Mouse (Mus musculus): ENCODE measurements around the gene Smim7.

Gene Smim7

DNA sequence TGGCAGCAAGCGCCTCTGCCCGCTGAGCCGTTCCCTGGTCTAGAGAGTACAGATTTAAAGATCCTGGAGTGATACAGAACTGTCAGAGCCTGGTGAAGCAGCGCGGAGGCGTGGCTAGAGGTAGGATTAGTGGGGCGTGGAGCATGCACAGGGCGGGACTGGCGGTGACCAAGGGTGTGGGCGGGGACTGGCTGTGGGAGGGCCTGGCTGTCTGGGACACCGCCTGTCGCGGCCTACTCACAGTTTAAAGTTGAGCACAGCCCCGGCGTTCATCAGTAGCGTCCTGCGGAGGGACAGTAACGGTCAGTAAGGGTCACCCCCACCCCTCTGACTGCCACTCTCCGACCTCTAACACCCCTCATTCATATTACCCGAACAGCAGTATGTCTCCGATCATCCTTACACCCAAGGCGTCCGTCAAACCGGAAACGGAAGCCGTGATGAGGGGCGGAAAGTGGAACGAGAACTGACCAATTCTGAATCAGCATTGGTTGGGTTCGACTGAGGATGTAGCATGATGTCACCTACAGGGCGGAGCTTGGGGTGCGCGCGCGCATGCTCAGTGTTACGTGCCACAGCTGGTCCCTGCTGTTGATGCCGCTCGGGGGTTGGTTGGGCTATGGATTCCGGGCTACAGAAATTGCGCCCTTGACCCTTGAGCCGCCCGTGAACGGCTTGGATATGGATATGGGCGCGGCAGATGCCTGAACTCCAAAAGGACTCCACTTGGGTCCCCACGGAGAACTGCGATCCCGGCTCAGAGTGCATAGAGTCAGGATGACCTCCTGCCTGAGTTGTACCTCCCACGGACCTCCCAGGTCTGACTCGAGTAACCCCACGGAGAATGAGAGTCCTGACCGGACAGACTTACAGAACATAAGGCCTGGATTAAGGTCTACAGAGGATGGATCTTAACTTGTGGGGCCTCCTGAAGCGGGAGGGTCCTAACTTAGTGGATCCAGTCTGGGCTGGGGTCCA is at the start of gene Smim7:
TSS of gene Smim7 (minus strand) at position 456 of the 978 bp plus-strand sequence.
- peak; percentile 98 for DNase-seq

GRCm38 (mm10) chr8:72590198-72590597 is 19.3 kb upstream of the Smim7 start:
- peak; percentile 63 for DNase-seq

- DNase-seq = no peak
These were observed 18.4 kb upstream of the Smim7 start for GRCm38 (mm10) chr8:72589286-72589685.

DNA sequence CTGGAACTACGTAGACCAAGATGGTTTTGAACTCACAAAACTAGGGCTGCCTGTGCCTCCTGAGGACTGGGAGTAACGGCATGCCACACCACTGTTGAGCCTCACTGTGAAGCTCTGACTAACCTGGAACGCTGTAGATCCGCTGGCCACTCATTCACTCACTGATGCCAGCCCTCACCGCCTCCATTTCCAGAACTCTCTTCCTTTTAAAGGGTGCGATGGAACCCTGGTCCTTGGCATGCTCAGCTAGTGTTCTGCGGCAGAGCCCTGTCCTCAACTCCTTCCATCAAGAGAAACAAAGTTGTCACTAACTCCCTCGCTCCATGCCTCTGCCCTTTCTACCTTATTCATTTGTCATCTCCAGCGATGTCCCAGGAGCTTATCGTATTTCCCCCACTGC is 18.0 kb upstream of the Smim7 start:
- DNase-seq = no peak

DNA sequence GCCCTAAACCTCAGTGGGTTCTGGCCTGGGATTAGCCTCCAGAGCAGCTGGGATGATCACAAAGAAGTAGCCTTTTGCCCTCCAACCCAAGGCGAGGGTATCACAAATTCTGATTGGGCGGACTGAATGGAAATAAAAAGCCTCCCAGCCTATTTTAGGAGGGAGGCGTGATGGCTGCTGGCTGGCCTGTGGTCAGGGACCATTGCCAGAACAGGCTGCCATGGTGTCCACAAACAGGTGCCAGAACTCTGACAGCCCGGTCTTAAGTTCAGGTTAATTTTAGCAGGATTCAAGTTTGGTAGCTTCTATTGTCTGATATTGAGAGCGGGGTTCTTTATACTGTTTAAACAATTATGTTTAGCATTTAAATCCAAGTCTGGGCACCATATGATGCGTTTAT is 16.9 kb upstream of the Smim7 start:
- DNase-seq = no peak

DNA sequence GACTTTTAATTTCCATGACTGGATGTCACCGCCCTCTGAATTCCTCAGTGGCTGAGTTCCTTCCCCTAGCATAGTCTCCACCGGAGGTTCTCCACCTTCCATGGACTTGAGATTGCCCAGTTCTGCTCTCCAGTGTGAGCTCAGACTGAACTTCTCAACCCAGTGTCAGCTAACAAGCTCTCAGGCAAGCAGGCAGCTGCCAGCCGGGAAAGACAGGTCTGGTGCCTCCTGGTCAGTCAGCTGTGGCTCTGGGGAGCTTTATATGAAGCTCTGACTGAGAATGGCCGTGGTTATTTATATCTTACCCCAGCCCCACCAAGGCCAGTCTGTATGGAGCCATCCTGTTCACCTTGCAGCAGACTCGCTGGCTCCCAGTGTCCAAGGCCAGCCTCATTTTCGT is 13.5 kb upstream of the Smim7 start:
- no peak for DNase-seq

- DNase-seq = peak; percentile 35
These were observed 12.3 kb upstream of the Smim7 start for GRCm38 (mm10) chr8:72583056-72583771.

GRCm38 (mm10) chr8:72579374-72579773 is 8.5 kb upstream of the Smim7 start:
- DNase-seq = no peak

- peak; percentile 27 for DNase-seq
These were observed 7.1 kb upstream of the Smim7 start for GRCm38 (mm10) chr8:72577941-72578340.

DNA sequence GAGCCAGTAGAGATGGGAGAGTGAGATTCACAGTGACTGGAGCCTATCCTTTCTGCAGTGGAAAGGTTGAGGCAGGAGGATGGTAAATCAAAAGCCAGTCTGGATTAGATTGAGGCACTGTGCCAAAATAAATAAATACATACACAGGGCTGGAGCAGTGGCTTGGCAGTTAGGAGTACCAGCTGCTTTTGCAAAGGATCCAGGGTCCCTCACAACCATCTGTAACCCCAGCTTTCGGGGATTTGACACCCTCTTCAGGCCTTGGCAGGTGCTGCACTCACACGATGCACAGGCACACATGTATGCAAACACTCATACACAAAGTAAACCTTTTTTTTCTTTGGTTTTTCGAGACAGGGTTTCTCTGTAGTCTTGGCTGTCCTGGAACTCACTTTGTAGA is 6.4 kb upstream of the Smim7 start:
- DNase-seq = no peak

DNA sequence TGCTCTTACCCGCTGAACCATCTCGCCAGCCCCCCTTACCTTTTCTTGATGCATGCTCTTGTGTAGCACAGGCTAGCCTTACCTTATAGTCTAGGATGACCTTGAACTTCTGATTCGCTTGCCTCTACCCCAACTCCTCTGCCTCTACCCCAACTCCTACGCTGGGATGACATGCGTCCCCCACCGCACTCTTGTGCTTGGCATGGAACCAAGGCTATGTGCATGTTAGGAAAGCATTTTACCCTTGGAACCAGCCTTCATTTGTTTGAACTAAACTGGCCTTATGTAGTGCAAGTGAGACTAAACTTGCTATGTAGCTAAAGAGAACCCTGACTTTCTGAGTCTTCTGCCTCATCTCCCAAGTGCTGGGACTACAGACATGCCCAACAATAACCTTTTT is 5.0 kb upstream of the Smim7 start:
- no peak for DNase-seq

GRCm38 (mm10) chr8:72573450-72573849 is 2.6 kb upstream of the Smim7 start:
- DNase-seq = no peak

DNA sequence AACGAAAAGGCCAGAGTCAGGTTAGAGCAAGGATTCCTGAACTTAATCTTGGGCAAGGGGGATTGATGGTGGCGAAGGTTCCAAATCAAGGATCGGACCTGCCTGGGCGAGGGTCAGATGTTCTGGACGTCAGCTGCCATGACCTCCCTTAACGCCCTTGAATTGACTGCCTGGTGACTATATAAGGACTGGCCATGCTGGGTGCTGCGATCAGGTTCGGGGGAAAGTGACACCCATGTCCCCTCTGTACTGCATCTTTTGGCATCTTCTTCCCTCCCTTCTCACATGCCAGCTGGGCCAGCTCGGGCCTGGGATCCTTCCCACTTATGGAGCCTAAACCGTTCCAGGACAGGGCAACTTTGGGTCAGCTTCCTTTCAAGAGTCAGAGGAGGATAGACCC is 1.6 kb upstream of the Smim7 start:
- DNase-seq = no peak

DNA sequence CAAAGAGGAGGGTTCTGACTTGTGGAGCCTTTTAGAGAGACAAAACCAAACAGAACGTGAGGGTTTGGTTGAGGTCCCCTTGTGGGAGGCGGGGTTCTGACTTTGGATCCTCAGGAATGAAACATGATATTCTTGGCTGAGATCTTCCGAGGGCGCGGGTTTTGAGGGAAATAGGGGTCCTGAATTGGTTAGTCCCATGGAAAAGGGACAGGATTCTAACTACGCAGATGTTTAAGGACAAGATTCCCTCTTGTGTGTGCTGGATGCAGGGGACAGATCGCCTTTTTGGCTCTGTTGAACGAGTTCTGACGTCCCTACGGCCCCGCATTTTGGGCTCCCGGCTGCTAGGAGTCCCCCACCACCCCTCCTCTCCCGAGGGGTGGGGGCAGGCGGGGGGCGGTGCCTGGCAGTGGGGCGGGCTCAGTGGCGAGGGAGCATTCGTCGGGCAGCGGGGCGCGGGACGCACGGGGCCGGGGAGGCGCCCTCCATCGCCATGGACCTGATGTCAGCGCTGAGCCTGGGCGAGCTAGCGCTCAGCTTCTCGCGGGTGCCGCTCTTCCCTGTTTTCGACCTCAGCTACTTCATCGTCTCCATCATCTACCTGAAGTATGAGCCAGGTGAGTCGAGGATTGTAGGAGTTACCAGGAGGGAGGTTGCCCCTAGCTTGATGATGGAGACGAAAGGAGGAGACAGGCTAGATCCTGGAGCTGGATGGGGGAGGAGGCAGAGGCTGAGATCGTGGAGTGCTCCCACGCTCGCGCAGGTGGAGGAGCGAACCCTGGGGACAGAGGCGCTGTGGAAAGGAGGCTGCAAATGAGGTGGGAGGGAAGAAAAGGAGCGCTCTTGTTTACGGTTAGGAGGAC is 954 bp upstream of the Smim7 start, which contains the start of gene Tmem38a:
TSS of gene Tmem38a (plus strand) at position 445 of the 863 bp plus-strand sequence.
- peak; percentile 89 for DNase-seq

GRCm38 (mm10) chr8:72565970-72566369 is 4.9 kb downstream of the Smim7 start:
- DNase-seq = no peak

GRCm38 (mm10) chr8:72561111-72561689 is 9.7 kb downstream of the Smim7 start:
- no peak for DNase-seq

- DNase-seq = no peak
These were observed 15.1 kb downstream of the Smim7 start for GRCm38 (mm10) chr8:72555770-72556169.

GRCm38 (mm10) chr8:72549314-72549892 is 21.5 kb downstream of the Smim7 start:
- DNase-seq = no peak

GRCm38 (mm10) chr8:72548644-72549313 is 22.1 kb downstream of the Smim7 start:
- DNase-seq = peak; percentile 75

DNA sequence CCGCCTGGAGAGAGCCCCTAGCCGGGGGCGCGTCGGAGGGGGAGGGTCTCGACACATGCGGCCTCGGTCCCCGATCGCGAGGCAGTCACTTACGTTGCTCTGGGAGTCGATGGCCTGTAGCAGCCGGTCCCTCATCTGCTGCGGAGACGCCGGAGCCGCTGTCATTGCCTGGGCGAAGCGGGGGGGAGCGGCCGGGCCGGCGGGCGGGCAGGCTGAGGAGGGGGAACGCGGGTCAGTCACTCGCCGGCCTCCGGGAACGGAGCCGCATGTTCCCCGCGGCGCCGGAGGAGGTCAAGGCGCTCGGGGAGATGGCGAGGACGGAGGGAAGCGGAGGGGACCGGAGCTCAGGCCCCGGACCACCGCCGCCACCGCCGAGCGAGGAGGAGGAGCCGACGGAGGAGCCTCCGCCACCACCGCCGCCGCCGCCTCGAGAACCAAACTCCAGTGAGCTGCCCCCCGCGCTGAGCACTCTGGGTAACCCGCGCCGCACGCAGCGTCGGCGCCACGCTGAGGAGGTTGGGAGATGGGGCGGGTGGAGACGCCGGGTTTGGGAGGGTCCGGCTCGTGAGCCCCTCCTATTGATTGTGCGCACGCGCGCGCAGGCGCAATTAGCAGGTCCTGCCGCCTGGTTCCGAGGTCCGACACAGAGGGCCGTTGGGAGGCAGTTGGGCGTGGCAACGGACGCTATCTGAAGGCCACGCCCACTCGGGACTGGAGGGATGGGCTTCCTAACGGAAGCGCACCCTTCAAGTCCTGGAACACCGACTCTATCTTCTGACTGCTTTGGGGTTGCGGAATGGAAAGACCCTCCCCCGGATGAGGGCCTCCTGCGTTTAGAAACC is 22.9 kb downstream of the Smim7 start, which contains the start of gene Med26:
TSS of gene Med26 (minus strand) at position 469 of the 842 bp plus-strand sequence.
- DNase-seq = peak; percentile 99

All from kidney, postnatal 10 days (tissue).